Mouse (Mus musculus): Measurements from ENCODE around the gene Mrps23.

Mrps23 gene

GRCm38 (mm10) chr11:88203712-88204532 lies at the start of gene Mrps23:
Mrps23 (plus strand) TSS chr11:88204388.
- peak; percentile 91 for DNase-seq (ENCODE audit: low read depth)

GRCm38 (mm10) chr11:88154500-88154899 lies 49.7 kb upstream of the Mrps23 start:
- DNase-seq (ENCODE audit: low read depth), result no peak

- no peak for DNase-seq (ENCODE audit: low read depth)
These were observed 48.7 kb upstream of the Mrps23 start for GRCm38 (mm10) chr11:88155451-88155850.

GRCm38 (mm10) chr11:88155998-88156397 lies 48.2 kb upstream of the Mrps23 start:
- DNase-seq (ENCODE audit: low read depth), result no peak

GRCm38 (mm10) chr11:88156403-88156802 lies 47.8 kb upstream of the Mrps23 start:
- DNase-seq (ENCODE audit: low read depth), result no peak

GRCm38 (mm10) chr11:88158842-88159246 lies 45.3 kb upstream of the Mrps23 start:
- DNase-seq (ENCODE audit: low read depth), result no peak

- DNase-seq (ENCODE audit: low read depth), result no peak
These were observed 44.8 kb upstream of the Mrps23 start for GRCm38 (mm10) chr11:88159389-88159788.

GRCm38 (mm10) chr11:88160316-88160715 lies 43.9 kb upstream of the Mrps23 start:
- DNase-seq (ENCODE audit: low read depth), result no peak

GRCm38 (mm10) chr11:88161051-88161581 lies 43.1 kb upstream of the Mrps23 start:
- peak; percentile 46 for DNase-seq (ENCODE audit: low read depth)

GRCm38 (mm10) chr11:88161651-88162362 lies 42.4 kb upstream of the Mrps23 start:
- peak; percentile 71 for DNase-seq (ENCODE audit: low read depth)

- no peak for DNase-seq (ENCODE audit: low read depth)
These were observed 41.4 kb upstream of the Mrps23 start for GRCm38 (mm10) chr11:88162740-88163139.

- DNase-seq (ENCODE audit: low read depth), result peak; percentile 45
These were observed 39.9 kb upstream of the Mrps23 start for GRCm38 (mm10) chr11:88164213-88164723.

GRCm38 (mm10) chr11:88164801-88165377 lies 39.3 kb upstream of the Mrps23 start:
- DNase-seq (ENCODE audit: low read depth), result no peak

- no peak for DNase-seq (ENCODE audit: low read depth)
These were observed 38.4 kb upstream of the Mrps23 start for GRCm38 (mm10) chr11:88165683-88166364.

- no peak for DNase-seq (ENCODE audit: low read depth)
These were observed 37.7 kb upstream of the Mrps23 start for GRCm38 (mm10) chr11:88166471-88166870.

- DNase-seq (ENCODE audit: low read depth), result no peak
These were observed 35.6 kb upstream of the Mrps23 start for GRCm38 (mm10) chr11:88168611-88169010.

GRCm38 (mm10) chr11:88169531-88170040 lies 34.6 kb upstream of the Mrps23 start:
- no peak for DNase-seq (ENCODE audit: low read depth)

- no peak for DNase-seq (ENCODE audit: low read depth)
These were observed 33.6 kb upstream of the Mrps23 start for GRCm38 (mm10) chr11:88170606-88171005.

GRCm38 (mm10) chr11:88171876-88172442 lies 32.2 kb upstream of the Mrps23 start:
- no peak for DNase-seq (ENCODE audit: low read depth)

- no peak for DNase-seq (ENCODE audit: low read depth)
These were observed 31.4 kb upstream of the Mrps23 start for GRCm38 (mm10) chr11:88172601-88173325.
